Mouse (Mus musculus): ENCODE results near the gene Txndc15. TPM values are rescaled to one million over a fixed set of nuclear protein-coding genes. Genes with fewer than 3 reads are reported as not detected.
A peak's percentile ranks its signal among the peaks of the same experiment; 100 is the strongest.

Txndc15 gene
- polyA plus RNA-seq, 1 experiment, result 32.8 TPM

DNA sequence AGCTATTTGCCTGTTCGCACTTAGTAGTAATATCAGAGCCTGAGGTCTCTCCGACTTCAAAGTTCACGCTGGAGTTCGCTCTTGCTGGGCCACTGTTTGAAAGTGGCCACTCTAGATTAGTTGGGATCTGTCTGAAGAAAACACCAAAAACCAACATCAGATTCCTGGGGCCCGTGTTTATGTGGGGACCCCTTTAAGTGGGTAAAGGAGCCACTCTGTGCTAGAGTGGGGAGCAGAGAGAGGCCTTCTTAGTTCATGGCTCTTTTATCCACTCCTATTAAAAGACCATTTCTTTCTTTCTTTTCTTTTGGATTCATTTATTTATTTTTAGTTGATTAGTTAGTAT, 690 bp downstream of the Txndc15 start:
- TF ChIP-seq POLR2A (IDR thresholded peaks at IDR 0.05; ENCODE audit: low read depth, low read length) (no peak), CTCF (IDR thresholded peaks at IDR 0.05; ENCODE audit: extremely low read depth, insufficient read length, insufficient replicate concordance, low read depth, low read length) (no peak)
- WGBS, result 2% methylated on average over 5 of the region's 5 CpGs
- H3K36me3 ChIP-seq (ENCODE audit: control insufficient read depth, insufficient read depth, low read length), result peaks cover 2% of the 10 kb centered on the region; the same call in 1 of the 2 replicates
- H3K27me3 ChIP-seq (ENCODE audit: control insufficient read depth, insufficient read depth, low read length), result no peaks in the 10 kb centered on the region
- peak overlapping the region; percentile 67 for H3K27ac ChIP-seq (ENCODE audit: insufficient read depth, low read depth, low read length)
- no peaks in the 10 kb centered on the region; the same call in 1 of the 2 replicates for H3K4me1 ChIP-seq (ENCODE audit: control insufficient read depth, insufficient read depth, insufficient read length, low read length)
- H3K4me3 ChIP-seq (ENCODE audit: low read depth, low read length), result peak overlapping the region; percentile 74

DNA sequence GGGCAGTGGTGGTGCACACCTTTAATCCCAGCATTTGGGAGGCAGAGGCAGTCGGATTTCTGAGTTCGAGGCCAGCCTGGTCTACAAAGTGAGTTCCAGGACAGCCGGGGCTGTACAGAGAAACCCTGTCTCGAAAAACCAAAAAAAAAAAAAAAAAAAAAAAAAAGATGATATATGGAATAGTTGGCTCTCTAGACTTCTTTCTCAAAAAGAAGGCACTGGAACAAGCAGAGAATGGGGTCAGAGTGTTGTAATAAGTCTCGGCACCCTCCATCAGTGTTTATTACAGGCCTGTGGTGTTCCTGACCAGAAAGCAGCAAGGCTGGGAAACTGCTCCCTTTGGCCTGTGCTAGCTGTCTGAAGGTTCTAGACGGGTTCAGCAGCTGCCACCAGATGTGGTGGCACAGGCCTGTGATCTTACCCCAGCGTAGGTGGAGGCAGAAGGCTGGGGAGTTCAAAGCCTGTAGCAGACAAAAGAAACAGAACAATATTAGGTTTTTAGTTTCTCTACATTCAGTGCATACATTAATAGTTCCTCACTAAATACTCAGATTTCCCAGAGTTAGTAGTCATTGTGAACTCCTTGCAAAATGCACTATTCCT, 1.6 kb downstream of the Txndc15 start:
- no peaks in the 10 kb centered on the region for H3K27me3 ChIP-seq (ENCODE audit: control insufficient read depth, insufficient read depth, low read length)
- no peaks in the 10 kb centered on the region; the same call in 1 of the 2 replicates for H3K4me1 ChIP-seq (ENCODE audit: control insufficient read depth, insufficient read depth, insufficient read length, low read length)
- WGBS, result 88% methylated on average over 7 of the region's 7 CpGs
- TF ChIP-seq POLR2A (IDR thresholded peaks at IDR 0.05; ENCODE audit: low read depth, low read length) (no peak), CTCF (IDR thresholded peaks at IDR 0.05; ENCODE audit: extremely low read depth, insufficient read length, insufficient replicate concordance, low read depth, low read length) (no peak)
- H3K36me3 ChIP-seq (ENCODE audit: control insufficient read depth, insufficient read depth, low read length), result peaks cover 2% of the 10 kb centered on the region; the same call in 1 of the 2 replicates
- no peak overlapping the region for H3K4me3 ChIP-seq (ENCODE audit: low read depth, low read length)
- no peak overlapping the region for H3K27ac ChIP-seq (ENCODE audit: insufficient read depth, low read depth, low read length)

DNA sequence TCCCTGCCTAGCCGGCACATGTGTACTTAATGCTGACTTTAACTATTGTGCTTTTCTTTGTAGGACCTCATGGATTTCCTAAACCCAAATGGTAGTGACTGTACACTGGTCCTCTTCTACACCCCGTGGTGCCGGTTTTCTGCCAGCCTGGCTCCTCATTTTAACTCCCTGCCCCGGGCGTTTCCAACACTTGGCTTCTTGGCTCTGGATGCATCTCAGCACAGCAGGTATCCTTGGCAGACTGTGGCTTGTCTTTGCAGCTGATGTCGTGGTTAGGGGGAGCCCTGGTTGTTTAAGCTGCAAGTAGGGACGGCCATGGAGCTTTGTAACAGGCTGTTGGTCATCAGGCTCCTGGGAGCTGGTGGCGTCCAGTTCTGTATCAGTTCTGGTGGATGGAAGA, 7.1 kb downstream of the Txndc15 start:
- TF ChIP-seq POLR2A (IDR thresholded peaks at IDR 0.05; ENCODE audit: low read depth, low read length) (no peak), CTCF (IDR thresholded peaks at IDR 0.05; ENCODE audit: extremely low read depth, insufficient read length, insufficient replicate concordance, low read depth, low read length) (no peak)
- Histone ChIP-seq H3K36me3 (ENCODE audit: control insufficient read depth, insufficient read depth, low read length) (peaks cover 16% of the 10 kb centered on the region; the same call in 1 of the 2 replicates), H3K4me3 (ENCODE audit: low read depth, low read length) (no peak overlapping the region), H3K27ac (ENCODE audit: insufficient read depth, low read depth, low read length) (no peak overlapping the region), H3K27me3 (ENCODE audit: control insufficient read depth, insufficient read depth, low read length) (no peaks in the 10 kb centered on the region), H3K4me1 (ENCODE audit: control insufficient read depth, insufficient read depth, insufficient read length, low read length) (no peaks in the 10 kb centered on the region; the same call in 1 of the 2 replicates)
- WGBS, result 88% methylated on average over 8 of the region's 8 CpGs

DNA sequence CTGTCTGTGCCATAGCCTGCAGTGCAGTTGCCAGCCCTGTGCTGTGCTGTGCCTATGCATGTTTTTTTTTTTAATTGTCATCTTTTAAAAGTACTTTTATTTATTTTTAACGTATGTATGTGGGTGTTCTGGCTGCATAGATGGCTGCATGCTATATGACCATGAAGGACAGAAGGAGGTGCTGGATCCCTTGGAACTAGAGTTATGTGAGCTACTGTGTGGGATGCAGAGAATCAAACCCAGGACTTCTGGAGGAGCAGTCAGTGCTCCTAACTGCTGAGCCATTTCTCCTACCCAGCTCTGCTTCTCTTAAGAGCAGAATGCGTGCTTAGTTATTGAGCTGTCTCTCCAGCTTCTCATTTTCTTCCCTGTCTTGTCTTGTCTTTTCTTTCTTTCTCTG, 7.5 kb downstream of the Txndc15 start:
- TF ChIP-seq CTCF (IDR thresholded peaks at IDR 0.05; ENCODE audit: extremely low read depth, insufficient read length, insufficient replicate concordance, low read depth, low read length), result no peak
- no peak for TF ChIP-seq POLR2A (IDR thresholded peaks at IDR 0.05; ENCODE audit: low read depth, low read length)
- H3K27ac ChIP-seq (ENCODE audit: insufficient read depth, low read depth, low read length), result no peak overlapping the region
- H3K36me3 ChIP-seq (ENCODE audit: control insufficient read depth, insufficient read depth, low read length), result peaks cover 16% of the 10 kb centered on the region; the same call in 1 of the 2 replicates
- no peaks in the 10 kb centered on the region for H3K27me3 ChIP-seq (ENCODE audit: control insufficient read depth, insufficient read depth, low read length)
- H3K4me3 ChIP-seq (ENCODE audit: low read depth, low read length), result no peak overlapping the region
- WGBS, result 93% methylated on average over 2 of the region's 2 CpGs
- H3K4me1 ChIP-seq (ENCODE audit: control insufficient read depth, insufficient read depth, insufficient read length, low read length), result no peaks in the 10 kb centered on the region; the same call in 1 of the 2 replicates

DNA sequence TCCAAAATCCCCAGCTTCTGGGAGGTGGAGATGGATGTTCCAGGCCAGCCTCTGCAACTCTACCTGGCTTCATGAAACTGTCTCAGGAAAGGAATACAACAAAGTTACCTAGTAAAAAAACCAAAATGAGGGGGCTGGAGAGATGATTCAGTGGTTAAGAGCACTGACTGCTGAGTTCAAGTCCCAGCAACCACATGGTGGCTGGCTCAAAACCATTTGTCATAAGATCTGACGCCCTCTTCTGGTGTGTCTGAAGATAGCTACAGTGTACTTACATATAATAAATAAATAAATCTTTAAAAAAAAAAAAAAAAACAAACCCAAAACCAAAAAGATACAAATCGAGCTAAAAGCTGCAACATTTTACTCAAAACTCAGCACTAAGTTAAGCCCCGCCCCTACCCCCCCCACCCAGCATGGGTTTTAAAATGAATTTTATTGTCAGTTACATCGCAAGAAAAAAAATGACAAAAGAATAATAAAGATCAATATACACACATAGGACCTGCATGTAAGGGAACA, 12.2 kb downstream of the Txndc15 start:
- no peaks in the 10 kb centered on the region for H3K27me3 ChIP-seq (ENCODE audit: control insufficient read depth, insufficient read depth, low read length)
- WGBS, result 2% methylated on average over 4 of the region's 4 CpGs
- H3K36me3 ChIP-seq (ENCODE audit: control insufficient read depth, insufficient read depth, low read length), result peaks cover 11% of the 10 kb centered on the region; the same call in 1 of the 2 replicates
- H3K4me1 ChIP-seq (ENCODE audit: control insufficient read depth, insufficient read depth, insufficient read length, low read length), result no peaks in the 10 kb centered on the region
- peak overlapping the region; percentile 65 for H3K4me3 ChIP-seq (ENCODE audit: low read depth, low read length)
- TF ChIP-seq CTCF (IDR thresholded peaks at IDR 0.05; ENCODE audit: extremely low read depth, insufficient read length, insufficient replicate concordance, low read depth, low read length) (no peak), POLR2A (IDR thresholded peaks at IDR 0.05; ENCODE audit: low read depth, low read length) (no peak)
- peak overlapping the region; percentile 90 for H3K27ac ChIP-seq (ENCODE audit: insufficient read depth, low read depth, low read length)

DNA sequence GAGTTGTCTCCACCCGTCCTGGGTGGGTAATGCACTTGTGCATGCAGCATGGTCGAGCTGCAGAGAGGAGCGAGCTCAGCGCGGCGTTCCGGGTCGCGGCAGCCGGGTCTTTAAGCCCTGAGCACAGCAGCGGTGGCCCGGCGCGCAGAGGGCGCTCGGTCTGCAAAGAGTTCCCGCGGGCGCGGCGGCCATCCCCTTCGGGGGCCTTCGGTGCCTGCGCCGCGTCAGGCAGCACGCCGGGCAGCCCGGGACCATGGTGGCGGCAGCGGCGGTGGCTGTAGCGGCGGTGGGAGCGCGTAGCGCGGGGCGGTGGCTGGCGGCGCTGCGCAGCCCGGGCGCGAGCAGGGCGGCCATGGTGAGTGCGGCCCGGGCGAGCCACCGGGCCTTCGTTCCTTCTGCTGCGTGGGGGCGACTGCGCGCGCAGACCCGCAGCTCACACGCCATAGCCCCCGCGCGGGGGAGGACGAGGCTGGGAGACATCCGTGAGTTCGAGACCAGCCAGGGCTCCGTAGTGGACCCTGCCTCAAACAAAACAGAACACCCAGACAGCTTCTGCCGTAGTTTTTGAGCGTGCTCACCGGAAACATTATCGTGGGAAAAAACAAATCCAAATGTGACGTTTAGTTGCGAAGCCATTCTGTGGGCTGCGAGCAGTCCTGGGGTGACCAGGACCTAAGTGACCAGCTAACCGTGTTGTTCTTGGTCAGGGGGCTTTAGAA, 12.8 kb downstream of the Txndc15 start, which contains the start of gene Pcbd2:
Gene Pcbd2 (plus strand): TSS at position 249 of the 719 bp plus-strand sequence.
- Histone ChIP-seq H3K4me3 (ENCODE audit: low read depth, low read length) (peak within 1 kb of the TSS; percentile 65), H3K27me3 (ENCODE audit: control insufficient read depth, insufficient read depth, low read length) (no peaks in the 10 kb centered on the region), H3K4me1 (ENCODE audit: control insufficient read depth, insufficient read depth, insufficient read length, low read length) (no peaks in the 10 kb centered on the region), H3K36me3 (ENCODE audit: control insufficient read depth, insufficient read depth, low read length) (peaks cover 8% of the 10 kb centered on the region; the same call in 1 of the 2 replicates), H3K27ac (ENCODE audit: insufficient read depth, low read depth, low read length) (peak within 1 kb of the TSS; percentile 90)
- TF ChIP-seq POLR2A (IDR thresholded peaks at IDR 0.05; ENCODE audit: low read depth, low read length), result peak; percentile 80
- TF ChIP-seq CTCF (IDR thresholded peaks at IDR 0.05; ENCODE audit: extremely low read depth, insufficient read length, insufficient replicate concordance, low read depth, low read length), result no peak; the same call in 1 of the 2 replicates
- under 1% methylated on average over 70 of the region's 73 CpGs for WGBS

DNA sequence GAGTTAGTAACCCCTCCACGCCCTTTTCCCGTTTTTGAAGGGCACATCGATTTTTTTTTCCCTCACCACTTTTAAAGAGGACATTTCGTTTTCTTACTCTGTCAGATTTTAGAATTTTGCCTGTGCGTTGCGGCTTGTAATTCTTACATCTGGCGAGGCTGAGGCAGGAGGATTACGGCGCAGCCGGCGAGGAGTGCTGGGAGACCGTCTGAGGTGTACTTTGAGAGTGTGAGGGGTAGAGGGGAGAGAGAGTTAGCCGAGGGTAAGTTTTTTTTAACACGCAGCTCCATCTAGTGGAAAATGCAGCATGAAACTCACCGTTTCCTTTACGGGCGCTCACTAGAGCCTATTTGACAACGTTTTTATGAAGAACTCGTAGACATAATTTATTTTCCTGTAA, 13.4 kb downstream of the Txndc15 start:
- Histone ChIP-seq H3K4me3 (ENCODE audit: low read depth, low read length) (peak overlapping the region; percentile 65), H3K27me3 (ENCODE audit: control insufficient read depth, insufficient read depth, low read length) (no peaks in the 10 kb centered on the region), H3K27ac (ENCODE audit: insufficient read depth, low read depth, low read length) (peak overlapping the region; percentile 90), H3K36me3 (ENCODE audit: control insufficient read depth, insufficient read depth, low read length) (peaks cover 8% of the 10 kb centered on the region; the same call in 1 of the 2 replicates), H3K4me1 (ENCODE audit: control insufficient read depth, insufficient read depth, insufficient read length, low read length) (no peaks in the 10 kb centered on the region)
- TF ChIP-seq POLR2A (IDR thresholded peaks at IDR 0.05; ENCODE audit: low read depth, low read length) (peak; percentile 50; the same call in 1 of the 2 replicates), CTCF (IDR thresholded peaks at IDR 0.05; ENCODE audit: extremely low read depth, insufficient read length, insufficient replicate concordance, low read depth, low read length) (peak; percentile 40; the same call in 1 of the 2 replicates)
- under 1% methylated on average over 19 of the region's 19 CpGs for WGBS

All from small intestine, adult 2 months (tissue).